Mouse (Mus musculus) hindbrain, embryonic 14.5 days (tissue): ENCODE measurements around the gene Slc35e3. TPM values are rescaled to one million over a fixed set of nuclear protein-coding genes. Genes with fewer than 3 reads are reported as not detected.

ENCODE experiments used
- ATAC-seq: fragments of 200-750 bp; cut with Nextera tagmentation; 2 replicates; pipeline ENCODE4 v1.8.0; 2017; ENCODE audit warnings: moderate number of reproducible peaks, mild to moderate bottlenecking, moderate TSS enrichment, moderate library complexity; ENCODE audit not compliant: low FRiP score
- DNase-seq: peaks from one replicate; pipeline ENCODE4 v3.0.0-alpha.2; 2015; ENCODE audit warnings: low spot score
- H3K27ac ChIP-seq: fragments of 300-500 bp; sonication (generic); 2 replicates; pipeline ENCODE4 v1.5.1; 2014; ENCODE audit warnings: mild to moderate bottlenecking, moderate library complexity
- H3K27me3 ChIP-seq: fragments of 300-500 bp; sonication (generic); 2 replicates; pipeline ENCODE4 v1.6.1; 2014; ENCODE audit warnings: mild to moderate bottlenecking, low read length, mixed read lengths; ENCODE audit not compliant: control insufficient read depth, insufficient read depth
- H3K36me3 ChIP-seq: fragments of 300-500 bp; sonication (generic); replicated peaks from 2 replicates; pipeline ENCODE4 v1.6.1; 2014; ENCODE audit not compliant: control insufficient read depth, insufficient read depth
- H3K4me1 ChIP-seq: fragments of 300-500 bp; sonication (generic); replicated peaks from 2 replicates; pipeline ENCODE4 v1.6.1; 2014; ENCODE audit warnings: antibody characterized with exemption, low read length, mixed read lengths; ENCODE audit not compliant: control insufficient read depth, insufficient read depth
- H3K4me2 ChIP-seq: fragments of 300-500 bp; sonication (generic); replicated peaks from 2 replicates; pipeline ENCODE4 v1.6.1; 2014; ENCODE audit warnings: mild to moderate bottlenecking, moderate library complexity
- H3K4me3 ChIP-seq: fragments of 300-500 bp; sonication (generic); replicated peaks from 2 replicates; pipeline ENCODE4 v1.5.1; 2014; ENCODE audit warnings: mild to moderate bottlenecking, low read length
- H3K9ac ChIP-seq: fragments of 300-500 bp; sonication (generic); 2 replicates; pipeline ENCODE4 v1.6.1; 2014
- H3K9me3 ChIP-seq: fragments of 300-500 bp; sonication (generic); 2 replicates; pipeline ENCODE4 v1.6.1; 2016; ENCODE audit warnings: low read length; ENCODE audit not compliant: control insufficient read depth
- WGBS: fragments of 180-500 bp; shearing (Covaris S2); extraction: QIAGEN DNeasy Blood & Tissue Kit; methylation state at CpG from one replicate; pipeline ENCODE4 v1.1.7; 2014; 5-methylcytosine and 5-hydroxymethylcytosine counted together
- polyA plus RNA-seq: library from polyadenylated mRNA; unstranded; fragments of >200 nt; fragmentation: Nextera tagmentation; extraction: Ambion mirVana; gene quantifications from 2 replicates; pipeline ENCODE4 v1.2.1, GENCODE M21; 2014

Slc35e3 gene
- polyA plus RNA-seq, 1 experiment from 2014 or later, result 24.8 TPM

DNA sequence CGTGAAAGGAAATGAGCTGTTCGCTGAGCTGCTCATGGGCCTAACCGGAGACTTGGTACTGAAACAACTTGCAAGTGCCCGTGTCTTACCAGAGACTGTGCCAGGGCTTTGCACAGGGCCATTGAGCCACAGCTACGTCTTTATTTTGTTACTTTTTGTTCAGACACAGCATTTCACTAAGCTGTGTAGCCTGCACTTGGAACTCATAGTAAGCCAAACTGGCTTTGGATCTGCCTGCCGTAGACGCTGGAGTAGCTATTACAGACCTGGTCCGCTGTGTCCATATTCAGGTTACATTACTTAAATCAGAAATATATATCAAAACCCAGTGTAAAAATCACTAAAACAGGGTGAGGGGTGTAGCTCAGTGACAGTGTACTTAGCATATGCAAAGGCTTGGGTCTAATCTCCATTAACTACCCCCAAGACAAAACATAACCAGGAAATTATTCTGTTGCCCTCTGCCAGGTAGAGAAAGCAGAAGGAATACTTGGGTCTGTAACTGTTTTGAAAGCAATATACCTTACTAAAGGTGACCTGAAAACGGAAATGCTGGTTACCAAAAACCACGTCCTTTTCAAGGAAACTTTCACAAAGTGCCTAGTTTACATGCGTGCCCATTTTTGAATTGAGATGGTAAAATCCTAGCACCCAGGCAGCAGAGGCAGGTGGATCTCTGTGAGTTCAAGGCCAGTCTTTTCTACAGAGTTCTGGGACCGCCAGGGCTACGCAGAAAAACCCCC is 60.1 kb downstream of the Slc35e3 start:
- Histone ChIP-seq H3K4me3 (no peak overlapping the region), H3K36me3 (peaks cover 39% of the 10 kb centered on the region), H3K27ac (no peak overlapping the region), H3K9me3 (no peaks in the 10 kb centered on the region), H3K4me1 (no peaks in the 10 kb centered on the region), H3K27me3 (no peaks in the 10 kb centered on the region), H3K4me2 (no peak overlapping the region), H3K9ac (no peak overlapping the region)
- no peak for ATAC-seq
- no peak for DNase-seq
- WGBS, result 90% methylated on average over 13 of the region's 13 CpGs

DNA sequence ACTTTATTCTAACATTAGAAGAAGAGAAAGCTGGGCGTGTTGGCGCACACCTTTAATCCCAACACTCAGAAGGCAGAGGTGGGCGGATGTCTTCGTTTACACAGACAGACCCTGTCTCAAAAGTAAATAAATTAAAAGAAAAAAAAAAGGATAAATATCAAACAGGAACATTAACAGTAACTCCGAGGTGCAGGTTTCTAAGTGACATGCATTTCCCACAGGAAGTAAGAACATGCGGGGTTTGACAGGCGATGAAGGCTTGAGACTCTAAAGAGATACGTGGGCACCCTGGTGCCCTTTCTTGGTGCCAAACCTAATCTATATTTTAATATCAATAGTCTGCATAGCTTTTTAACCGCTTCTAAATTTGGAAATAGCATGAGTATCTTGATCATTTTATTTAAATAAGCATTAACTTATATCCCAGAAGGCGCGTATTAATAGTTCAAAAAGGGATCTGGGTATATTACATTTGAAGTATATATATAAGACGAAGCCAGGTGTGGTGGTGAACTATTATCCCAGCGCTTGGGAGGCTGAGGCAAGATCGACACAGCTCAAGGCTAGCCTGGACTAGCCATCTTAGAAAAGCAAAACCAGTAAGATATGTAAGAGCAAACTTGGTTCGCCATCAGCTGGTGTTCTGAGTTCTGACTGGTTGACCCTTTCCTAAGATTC is 60.9 kb downstream of the Slc35e3 start:
- no peaks in the 10 kb centered on the region for H3K27me3 ChIP-seq
- no peaks in the 10 kb centered on the region for H3K9me3 ChIP-seq
- H3K9ac ChIP-seq, result no peak overlapping the region
- H3K27ac ChIP-seq, result no peak overlapping the region
- 94% methylated on average over 15 of the region's 15 CpGs for WGBS
- H3K36me3 ChIP-seq, result peaks cover 32% of the 10 kb centered on the region
- no peak overlapping the region for H3K4me3 ChIP-seq
- DNase-seq (no peak), ATAC-seq (no peak)
- no peaks in the 10 kb centered on the region for H3K4me1 ChIP-seq
- H3K4me2 ChIP-seq, result no peak overlapping the region

DNA sequence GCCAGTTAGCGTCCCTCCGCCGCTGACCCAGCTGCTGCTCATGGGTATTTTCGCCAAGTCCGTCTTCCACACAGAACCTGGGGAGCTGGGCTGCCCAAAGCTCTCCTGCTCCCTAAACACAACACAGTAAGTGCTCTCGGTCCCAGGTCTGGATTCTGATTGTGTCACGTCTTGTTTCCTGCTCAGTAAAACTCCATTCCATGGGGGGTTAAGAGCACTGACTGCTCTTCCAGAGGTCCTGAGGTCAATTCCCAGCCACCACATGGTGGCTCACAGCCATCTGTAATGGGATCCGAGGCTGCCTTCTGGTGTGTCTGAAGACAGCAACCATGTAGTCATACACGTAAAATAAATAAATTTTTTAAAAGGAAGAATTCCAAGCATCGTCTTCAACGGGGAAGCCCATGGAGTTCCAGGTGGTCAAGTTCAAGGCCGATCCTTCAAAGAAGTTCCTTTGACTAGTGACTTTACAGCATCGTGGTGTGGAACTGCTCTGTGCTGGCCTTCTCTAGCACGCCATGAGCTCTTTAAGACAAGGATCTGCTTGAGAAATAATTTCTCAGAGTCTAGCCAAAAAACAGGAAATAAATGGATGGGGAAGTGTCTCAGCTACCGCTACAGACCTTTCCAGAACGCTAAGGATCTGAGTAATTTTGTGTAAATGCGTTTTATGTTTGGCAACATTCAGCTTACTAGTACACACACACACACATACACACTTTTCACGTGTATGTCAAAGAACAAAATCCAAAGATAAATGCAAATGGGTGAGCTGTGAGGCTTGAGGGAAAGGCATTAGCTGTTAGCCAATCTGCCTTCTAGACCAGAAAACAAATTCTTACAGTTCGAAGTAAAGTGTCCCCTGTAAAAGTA is 61.6 kb downstream of the Slc35e3 start:
- Histone ChIP-seq H3K27me3 (no peaks in the 10 kb centered on the region), H3K4me1 (no peaks in the 10 kb centered on the region), H3K27ac (no peak overlapping the region), H3K36me3 (peaks cover 25% of the 10 kb centered on the region), H3K4me2 (no peak overlapping the region), H3K4me3 (no peak overlapping the region), H3K9me3 (no peaks in the 10 kb centered on the region), H3K9ac (no peak overlapping the region)
- 90% methylated on average over 19 of the region's 19 CpGs for WGBS
- ATAC-seq, result no peak
- DNase-seq, result no peak

DNA sequence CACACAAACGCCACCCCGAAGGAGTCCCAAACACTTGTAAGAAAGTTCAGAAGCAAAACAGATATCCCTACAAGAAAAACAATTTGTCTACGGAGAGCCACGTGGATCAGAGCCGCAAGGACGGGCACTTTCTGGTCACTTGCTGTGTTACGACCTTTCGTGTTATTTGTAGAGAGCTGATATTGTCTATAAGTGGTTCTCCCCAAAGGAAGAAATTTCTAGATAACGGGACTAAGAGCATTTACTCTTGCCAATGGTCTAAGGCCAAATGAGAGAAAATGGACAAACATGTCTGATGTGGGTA is 62.5 kb downstream of the Slc35e3 start:
- 96% methylated on average over 9 of the region's 9 CpGs for WGBS
- Histone ChIP-seq H3K4me3 (no peak overlapping the region), H3K36me3 (peaks cover 17% of the 10 kb centered on the region), H3K27me3 (no peaks in the 10 kb centered on the region), H3K4me1 (no peaks in the 10 kb centered on the region), H3K27ac (no peak overlapping the region), H3K9me3 (no peaks in the 10 kb centered on the region), H3K9ac (no peak overlapping the region), H3K4me2 (no peak overlapping the region)
- ATAC-seq (no peak), DNase-seq (no peak)

Other genes starting within 250 kb of the Slc35e3 start
- 2.8 and 3.0 TPM in 2 replicates for gene Cpm, start 116.9 kb downstream of the Slc35e3 start, polyA plus RNA-seq
- 47.2 and 48.4 TPM in 2 replicates for gene Mdm2, start 35.6 kb downstream of the Slc35e3 start, polyA plus RNA-seq
- gene Nup107, start 46.3 kb upstream of the Slc35e3 start, polyA plus RNA-seq, result 37.7 and 39.1 TPM in 2 replicates
- gene Rap1b, start 99.7 kb upstream of the Slc35e3 start, polyA plus RNA-seq, result 181 and 195 TPM in 2 replicates